ENCODE assay signal across 8 mouse cellular contexts in the genomic region with DNA sequence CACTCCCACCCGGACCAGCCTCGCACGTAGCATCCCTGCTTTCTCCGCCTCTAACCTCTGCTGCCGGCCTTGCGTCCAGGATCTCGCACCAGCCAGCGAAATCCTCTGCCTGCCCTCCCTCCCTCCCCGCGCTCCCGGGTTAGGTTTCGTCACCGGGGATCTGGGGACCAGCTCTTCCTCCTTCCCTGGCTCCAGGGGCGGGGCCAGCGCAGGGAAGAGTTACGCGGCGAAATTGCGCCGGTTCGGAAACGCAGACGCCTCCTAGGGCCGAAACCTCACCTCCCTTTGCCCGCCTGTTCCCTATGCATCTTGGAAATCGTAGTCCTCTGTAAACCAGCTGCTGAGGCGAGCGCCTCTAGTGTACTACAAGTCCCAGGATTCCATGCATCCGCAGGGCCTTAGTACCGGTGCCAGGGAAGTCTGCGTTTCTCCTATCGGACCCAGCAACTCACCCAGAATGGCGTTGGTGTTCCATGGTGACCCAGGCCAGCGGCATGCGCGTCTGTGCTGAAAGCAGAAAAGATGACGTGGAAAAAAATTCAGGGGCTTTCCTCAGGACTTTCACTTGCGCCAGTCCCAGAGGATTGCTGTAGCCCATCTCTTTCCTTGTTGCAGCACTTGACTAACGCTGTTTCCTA. TPM values are rescaled to one million over a fixed set of nuclear protein-coding genes. Genes with fewer than 3 reads are reported as not detected.
DNase-seq lines count a peak whose midpoint lies in the region; ATAC-seq lines count a peak whose summit lies in the region.

A gene (minus strand): TSS at position 199 of the 638 bp plus-strand sequence.

- peak within 1 kb of the TSS; percentile 83 for H3K27ac ChIP-seq in embryonic facial prominence, embryonic 10.5 days (replicated peaks)
- H3K27ac ChIP-seq in midbrain, embryonic 11.5 days (ENCODE audit: low read depth, low read length): peak within 1 kb of the TSS; percentile 57; the same call in 1 of the 2 replicates

- peak within 1 kb of the TSS; percentile 67 for H3K4me3 ChIP-seq in embryonic facial prominence, embryonic 10.5 days
- peak within 1 kb of the TSS; percentile 57 for H3K4me3 ChIP-seq in midbrain, embryonic 11.5 days (ENCODE audit: low read depth, low read length)

- DNase-seq in adrenal gland, postnatal 14 days: peak; percentile 97
- peak; percentile 96 for DNase-seq in embryonic facial prominence, embryonic 10.5 days (ENCODE audit: low spot score)
- DNase-seq in heart, adult 11 months: peak; percentile 100
- DNase-seq in kidney, adult 11 months: peak; percentile 98
- peak; percentile 96 for DNase-seq in left cerebral cortex, postnatal 4 days
- peak; percentile 98 for DNase-seq in midbrain, embryonic 11.5 days (ENCODE audit: low spot score, missing footprints)
- peak; percentile 88 for DNase-seq in right cerebral cortex, postnatal 4 days

- peak within 1 kb of the TSS; percentile 70 for H3K9ac ChIP-seq in midbrain, embryonic 11.5 days (ENCODE audit: low read length)

- peak within 1 kb of the TSS; percentile 97 for H3K4me2 ChIP-seq in midbrain, embryonic 11.5 days

- no peaks in the 10 kb centered on the region for H3K9me3 ChIP-seq in embryonic facial prominence, embryonic 10.5 days
- no peaks in the 10 kb centered on the region for H3K9me3 ChIP-seq in midbrain, embryonic 11.5 days (ENCODE audit: control insufficient read depth, low read length)

- peak; percentile 98 for ATAC-seq in midbrain, embryonic 11.5 days (ENCODE audit: low FRiP score)
- no peak for ATAC-seq in erythroid progenitor cell, adult 5-6 weeks (replicated peaks; ENCODE audit: low FRiP score, poor library complexity, severe bottlenecking)

- intact Hi-C loops in left cerebral cortex, postnatal 4 days (cut with DNase I): no loop called here

- under 1% methylated on average over 39 of the region's 39 CpGs for WGBS in embryonic facial prominence, embryonic 10.5 days
- WGBS in midbrain, embryonic 11.5 days: under 1% methylated on average over 39 of the region's 39 CpGs

- no peaks in the 10 kb centered on the region for H3K36me3 ChIP-seq in embryonic facial prominence, embryonic 10.5 days (replicated peaks)
- no peaks in the 10 kb centered on the region for H3K36me3 ChIP-seq in midbrain, embryonic 11.5 days (ENCODE audit: control insufficient read depth, insufficient read depth, low read length)

- peaks cover 33% of the 10 kb centered on the region for H3K27me3 ChIP-seq in embryonic facial prominence, embryonic 10.5 days (replicated peaks; ENCODE audit: low read depth, poor library complexity, severe bottlenecking)
- peaks cover 10% of the 10 kb centered on the region; the same call in 1 of the 2 replicates for H3K27me3 ChIP-seq in midbrain, embryonic 11.5 days (ENCODE audit: control insufficient read depth, insufficient read depth, low read length)

- peaks cover 15% of the 10 kb centered on the region for H3K4me1 ChIP-seq in embryonic facial prominence, embryonic 10.5 days
- peaks cover 9% of the 10 kb centered on the region; the same call in 1 of the 2 replicates for H3K4me1 ChIP-seq in midbrain, embryonic 11.5 days (ENCODE audit: control insufficient read depth, insufficient read depth, low read length)

RNA-seq across cellular contexts. Expression of the gene that starts here (rescaled TPM):
- total RNA-seq in adrenal gland, postnatal 14 days (2021): 3.8 and 3.9 TPM in 2 replicates
- polyA plus RNA-seq in embryonic facial prominence, embryonic 10.5 days (2016; fragmentation: Nextera tagmentation; extraction: Ambion mirVana): 0.39 and 0.42 TPM in 2 replicates
- total RNA-seq in left cerebral cortex, postnatal 4 days (2021): 10 to 100 TPM; 21.6 to 25.0 TPM
- polyA plus RNA-seq in midbrain, embryonic 11.5 days (2014; fragmentation: Nextera tagmentation; extraction: Ambion mirVana): 1.3 and 1.4 TPM in 2 replicates
- 0.84 and 18.0 TPM in 2 replicates for total RNA-seq in erythroid progenitor cell, adult 5-6 weeks (2015; ENCODE audit: low replicate concordance)
- total RNA-seq in erythroid progenitor cell, adult 5-6 weeks (2017; ENCODE audit: low replicate concordance): 1.2 TPM in 1 of 2 replicates, not detected in the other

Comparison
In these comparisons a context has a peak if more than half of its experiments do, and no peak if none do; other contexts are left out.
1. Peak in DNase-seq, H3K4me3 ChIP-seq and H3K27ac ChIP-seq in embryonic facial prominence, embryonic 10.5 days; RNA of the gene not detected or under 1 TPM.